Mouse (Mus musculus): ENCODE data around the gene Cfap70. TPM values are rescaled to one million over a fixed set of nuclear protein-coding genes. Genes with fewer than 3 reads are reported as not detected.

Gene Cfap70
- polyA plus RNA-seq, 1 experiment from 2014 or later: not detected

GRCm38 (mm10) chr14:20478801-20479200, 26.8 kb upstream of the Cfap70 start:
- H3K36me3 ChIP-seq (ENCODE audit: control insufficient read depth, insufficient read depth): no peaks in the 10 kb centered on the region
- peaks cover 30% of the 10 kb centered on the region for H3K4me1 ChIP-seq (ENCODE audit: control insufficient read depth, low read depth, low read length)
- H3K27me3 ChIP-seq (ENCODE audit: control insufficient read depth, insufficient read depth, low read depth, low read length): no peaks in the 10 kb centered on the region
- H3K4me2 ChIP-seq (ENCODE audit: low read depth, low read length): peak overlapping the region; percentile 82
- H3K9ac ChIP-seq (ENCODE audit: low read depth, low read length): peak overlapping the region; percentile 87
- ATAC-seq (ENCODE audit: low read depth): peak; percentile 82
- H3K27ac ChIP-seq (ENCODE audit: low read length): peak overlapping the region; percentile 88
- H3K4me3 ChIP-seq (ENCODE audit: low read depth, low read length): peak overlapping the region; percentile 79
- WGBS (ENCODE audit: insufficient replicate concordance): 2% methylated on average over 7 of the region's 7 CpGs
- H3K9me3 ChIP-seq (replicated peaks; ENCODE audit: control insufficient read depth, low read length): no peaks in the 10 kb centered on the region

DNA sequence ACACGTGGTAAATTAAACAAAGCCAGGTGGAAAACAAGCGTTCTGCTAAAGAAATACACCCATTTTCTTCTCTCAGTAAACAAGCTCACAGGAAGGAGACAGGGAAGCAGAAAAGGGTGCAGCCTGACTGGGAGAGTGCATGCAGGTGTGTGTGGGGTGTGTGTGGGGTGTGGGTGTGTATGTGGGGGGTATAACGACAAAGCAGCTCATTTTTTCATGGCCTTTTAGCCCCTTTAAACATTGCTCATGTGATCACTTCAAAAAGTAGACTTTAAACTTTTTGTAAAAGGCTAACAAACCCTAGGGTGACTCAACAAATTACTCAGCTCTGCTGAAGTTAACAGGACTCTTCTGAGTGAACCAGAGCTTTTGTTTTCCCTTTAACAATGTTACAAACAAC, 26.4 kb upstream of the Cfap70 start:
- no peaks in the 10 kb centered on the region for H3K9me3 ChIP-seq (replicated peaks; ENCODE audit: control insufficient read depth, low read length)
- H3K36me3 ChIP-seq (ENCODE audit: control insufficient read depth, insufficient read depth): no peaks in the 10 kb centered on the region
- no peaks in the 10 kb centered on the region for H3K27me3 ChIP-seq (ENCODE audit: control insufficient read depth, insufficient read depth, low read depth, low read length)
- H3K4me2 ChIP-seq (ENCODE audit: low read depth, low read length): peak overlapping the region; percentile 82
- peak overlapping the region; percentile 88 for H3K27ac ChIP-seq (ENCODE audit: low read length)
- H3K4me3 ChIP-seq (ENCODE audit: low read depth, low read length): peak overlapping the region; percentile 79
- 14% methylated on average over 3 of the region's 3 CpGs for WGBS (ENCODE audit: insufficient replicate concordance)
- ATAC-seq (ENCODE audit: low read depth): peak; percentile 18; the same call in 1 of the 2 replicates
- H3K9ac ChIP-seq (ENCODE audit: low read depth, low read length): peak overlapping the region; percentile 87
- peaks cover 30% of the 10 kb centered on the region for H3K4me1 ChIP-seq (ENCODE audit: control insufficient read depth, low read depth, low read length)

DNA sequence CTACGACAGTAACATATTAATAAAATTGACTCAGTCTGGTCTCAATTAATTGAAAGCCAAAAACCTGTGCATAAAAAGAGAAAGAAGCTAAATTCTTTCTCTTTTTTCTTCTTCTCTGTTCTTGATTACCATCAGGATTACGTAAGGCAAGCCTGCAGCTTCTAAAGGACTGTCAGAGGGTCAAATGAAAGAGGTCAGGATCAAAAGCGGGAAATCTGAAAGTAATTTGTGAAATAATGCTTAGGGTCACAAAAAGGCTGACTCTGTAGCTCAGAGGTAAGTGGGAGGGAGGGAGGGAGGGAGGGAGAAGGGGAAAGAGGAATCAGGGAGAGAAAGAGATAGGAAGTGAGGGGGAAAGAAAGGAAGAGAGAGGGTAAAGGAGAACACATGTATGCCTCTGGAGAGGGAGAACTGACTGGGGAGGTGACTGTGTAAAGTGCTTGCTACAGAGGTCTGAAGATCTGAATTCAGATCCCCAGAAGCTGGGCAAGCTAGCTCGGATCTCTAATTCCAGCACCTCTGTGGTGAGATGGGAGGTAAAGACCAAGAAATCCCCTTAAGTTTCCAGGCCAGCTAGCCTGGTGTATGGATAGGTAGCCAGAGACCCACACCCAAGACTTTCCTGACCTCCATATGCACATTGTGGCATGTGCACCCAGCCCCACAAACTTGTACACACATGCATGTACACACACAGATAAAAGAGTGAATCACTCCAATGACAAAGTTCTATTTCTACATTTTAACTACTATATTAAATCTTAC, 25.4 kb upstream of the Cfap70 start:
- no peak overlapping the region for H3K9ac ChIP-seq (ENCODE audit: low read depth, low read length)
- peak overlapping the region; percentile 67 for H3K27ac ChIP-seq (ENCODE audit: low read length)
- peaks cover 5% of the 10 kb centered on the region; the same call in 1 of the 2 replicates for H3K36me3 ChIP-seq (ENCODE audit: control insufficient read depth, insufficient read depth)
- no peaks in the 10 kb centered on the region for H3K9me3 ChIP-seq (replicated peaks; ENCODE audit: control insufficient read depth, low read length)
- H3K4me2 ChIP-seq (ENCODE audit: low read depth, low read length): peak overlapping the region; percentile 46
- ATAC-seq (ENCODE audit: low read depth): no peak
- H3K4me3 ChIP-seq (ENCODE audit: low read depth, low read length): peak overlapping the region; percentile 12
- H3K4me1 ChIP-seq (ENCODE audit: control insufficient read depth, low read depth, low read length): peaks cover 30% of the 10 kb centered on the region
- H3K27me3 ChIP-seq (ENCODE audit: control insufficient read depth, insufficient read depth, low read depth, low read length): no peaks in the 10 kb centered on the region
- 66% methylated on average over 4 of the region's 4 CpGs for WGBS (ENCODE audit: insufficient replicate concordance)

DNA sequence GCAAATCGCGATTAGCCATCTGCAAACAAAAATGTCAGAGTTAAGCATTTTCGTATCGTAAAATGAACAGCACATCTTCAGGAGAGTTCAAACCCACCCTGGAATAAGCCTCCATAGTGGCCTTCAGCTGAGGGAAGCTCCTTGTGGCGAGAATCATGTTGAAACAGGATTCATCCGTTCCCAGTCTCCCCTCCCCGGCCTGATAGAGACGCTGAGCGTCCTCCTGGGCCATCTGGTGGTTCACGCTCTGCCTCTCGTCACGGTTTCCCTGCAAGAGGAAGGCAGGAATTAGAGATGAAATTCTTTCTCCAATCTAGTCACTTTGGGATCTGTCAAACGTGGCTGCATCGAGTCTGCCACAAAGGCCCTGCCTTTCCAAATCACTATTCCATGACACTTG, 8.2 kb upstream of the Cfap70 start:
- no peaks in the 10 kb centered on the region for H3K4me1 ChIP-seq (ENCODE audit: control insufficient read depth, low read depth, low read length)
- no peak for ATAC-seq (ENCODE audit: low read depth)
- no peak overlapping the region for H3K4me3 ChIP-seq (ENCODE audit: low read depth, low read length)
- H3K27me3 ChIP-seq (ENCODE audit: control insufficient read depth, insufficient read depth, low read depth, low read length): no peaks in the 10 kb centered on the region
- peaks cover 56% of the 10 kb centered on the region for H3K36me3 ChIP-seq (ENCODE audit: control insufficient read depth, insufficient read depth)
- no peaks in the 10 kb centered on the region for H3K9me3 ChIP-seq (replicated peaks; ENCODE audit: control insufficient read depth, low read length)
- no peak overlapping the region for H3K9ac ChIP-seq (ENCODE audit: low read depth, low read length)
- H3K27ac ChIP-seq (ENCODE audit: low read length): no peak overlapping the region
- WGBS (ENCODE audit: insufficient replicate concordance): 86% methylated on average over 14 of the region's 14 CpGs
- no peak overlapping the region for H3K4me2 ChIP-seq (ENCODE audit: low read depth, low read length)

GRCm38 (mm10) chr14:20458378-20458777, 6.4 kb upstream of the Cfap70 start:
- 84% methylated on average over 9 of the region's 9 CpGs for WGBS (ENCODE audit: insufficient replicate concordance)

DNA sequence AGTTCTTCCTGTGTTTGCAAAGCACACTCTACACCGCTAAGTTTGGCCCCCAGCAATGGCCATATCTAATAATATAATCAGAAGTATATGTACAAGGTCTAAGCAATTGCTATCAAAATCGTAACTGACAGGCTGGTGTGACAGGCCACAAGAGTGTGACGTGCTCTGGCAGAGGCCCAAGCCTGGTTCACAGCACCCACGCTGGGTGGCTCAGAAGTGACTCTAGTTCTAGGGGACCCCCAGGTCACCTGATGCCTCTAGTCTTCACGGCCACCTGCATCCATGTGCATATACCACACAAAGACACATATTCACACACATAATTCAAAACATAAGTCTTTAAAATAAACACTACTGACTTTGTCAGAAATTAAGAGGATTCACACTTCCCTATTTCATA, 903 bp upstream of the Cfap70 start:
- ATAC-seq (ENCODE audit: low read depth): no peak
- 81% methylated on average over 5 of the region's 5 CpGs for WGBS (ENCODE audit: insufficient replicate concordance)
- no peaks in the 10 kb centered on the region for H3K27me3 ChIP-seq (ENCODE audit: control insufficient read depth, insufficient read depth, low read depth, low read length)

More at GRCm38 (mm10) chr14:20458378-20458777, 6.4 kb upstream of the Cfap70 start:
- Histone ChIP-seq H3K4me3 (ENCODE audit: low read depth, low read length) (no peak overlapping the region), H3K27me3 (ENCODE audit: control insufficient read depth, insufficient read depth, low read depth, low read length) (no peaks in the 10 kb centered on the region), H3K4me2 (ENCODE audit: low read depth, low read length) (no peak overlapping the region), H3K36me3 (ENCODE audit: control insufficient read depth, insufficient read depth) (peaks cover 44% of the 10 kb centered on the region), H3K27ac (ENCODE audit: low read length) (no peak overlapping the region), H3K9ac (ENCODE audit: low read depth, low read length) (no peak overlapping the region), H3K9me3 (replicated peaks; ENCODE audit: control insufficient read depth, low read length) (no peaks in the 10 kb centered on the region), H3K4me1 (ENCODE audit: control insufficient read depth, low read depth, low read length) (no peaks in the 10 kb centered on the region)
- no peak for ATAC-seq (ENCODE audit: low read depth)

DNA sequence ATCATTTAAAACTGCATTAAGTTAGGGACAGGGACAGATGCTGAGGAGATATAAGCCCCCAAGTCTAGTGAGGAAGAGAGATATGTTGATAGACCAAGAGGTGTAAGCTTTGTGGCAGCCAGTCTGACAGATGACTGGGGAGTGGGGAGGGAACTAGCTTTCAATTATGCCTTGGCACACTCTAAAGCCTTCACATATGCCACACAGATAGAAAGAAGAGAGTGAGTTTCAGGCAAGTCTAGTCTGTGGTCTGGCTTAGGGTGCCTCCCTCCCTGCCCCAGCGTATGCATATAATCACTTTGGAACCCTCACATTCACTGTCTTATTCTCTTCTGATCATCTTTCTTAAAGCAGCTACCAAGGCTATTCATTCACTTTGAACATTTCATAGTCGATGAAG, 724 bp downstream of the Cfap70 start:
- Histone ChIP-seq H3K4me3 (ENCODE audit: low read depth, low read length) (peak overlapping the region; percentile 44), H3K9ac (ENCODE audit: low read depth, low read length) (peak overlapping the region; percentile 1; the same call in 1 of the 2 replicates), H3K36me3 (ENCODE audit: control insufficient read depth, insufficient read depth) (peaks cover 7% of the 10 kb centered on the region; the same call in 1 of the 2 replicates), H3K27ac (ENCODE audit: low read length) (no peak overlapping the region), H3K4me1 (ENCODE audit: control insufficient read depth, low read depth, low read length) (peaks cover 7% of the 10 kb centered on the region), H3K9me3 (replicated peaks; ENCODE audit: control insufficient read depth, low read length) (no peaks in the 10 kb centered on the region), H3K4me2 (ENCODE audit: low read depth, low read length) (peak overlapping the region; percentile 64), H3K27me3 (ENCODE audit: control insufficient read depth, insufficient read depth, low read depth, low read length) (no peaks in the 10 kb centered on the region)
- 23% methylated on average over 2 of the region's 2 CpGs for WGBS (ENCODE audit: insufficient replicate concordance)
- 0 out of 2 replicates have a peak, but pooled peaks have one; percentile 49 for ATAC-seq (ENCODE audit: low read depth)

More for the DNA sequence above, 903 bp upstream of the Cfap70 start:
- Histone ChIP-seq H3K9ac (ENCODE audit: low read depth, low read length) (no peak overlapping the region), H3K27ac (ENCODE audit: low read length) (no peak overlapping the region), H3K4me2 (ENCODE audit: low read depth, low read length) (no peak overlapping the region), H3K9me3 (replicated peaks; ENCODE audit: control insufficient read depth, low read length) (no peaks in the 10 kb centered on the region), H3K4me1 (ENCODE audit: control insufficient read depth, low read depth, low read length) (peaks cover 7% of the 10 kb centered on the region), H3K4me3 (ENCODE audit: low read depth, low read length) (no peak overlapping the region), H3K36me3 (ENCODE audit: control insufficient read depth, insufficient read depth) (peaks cover 13% of the 10 kb centered on the region; the same call in 1 of the 2 replicates)

DNA sequence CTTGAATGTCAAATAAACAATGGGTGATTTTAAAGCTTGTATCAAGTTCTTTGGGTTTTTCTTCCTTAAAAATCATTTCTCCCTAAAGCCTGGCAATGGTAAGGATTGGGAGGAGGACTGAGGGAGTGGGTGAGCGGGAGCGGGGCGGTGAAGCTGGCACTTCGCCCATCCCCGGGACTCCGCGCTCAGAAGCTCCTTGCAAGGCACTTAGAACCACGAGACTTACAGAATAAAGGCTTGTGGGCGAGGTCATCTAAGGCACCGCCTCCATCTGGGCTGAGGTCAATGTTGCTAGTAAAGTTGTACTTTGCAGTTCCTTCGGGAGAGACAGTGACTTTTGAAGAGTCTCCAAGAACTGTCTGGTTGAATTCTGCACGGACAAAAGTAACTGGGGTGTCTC, 4.8 kb downstream of the Cfap70 start:
- WGBS (ENCODE audit: insufficient replicate concordance): 64% methylated on average over 12 of the region's 12 CpGs
- no peak overlapping the region for H3K4me3 ChIP-seq (ENCODE audit: low read depth, low read length)
- no peak overlapping the region for H3K27ac ChIP-seq (ENCODE audit: low read length)
- peaks cover 5% of the 10 kb centered on the region for H3K4me1 ChIP-seq (ENCODE audit: control insufficient read depth, low read depth, low read length)
- H3K9me3 ChIP-seq (replicated peaks; ENCODE audit: control insufficient read depth, low read length): no peaks in the 10 kb centered on the region
- no peak overlapping the region for H3K9ac ChIP-seq (ENCODE audit: low read depth, low read length)
- H3K36me3 ChIP-seq (ENCODE audit: control insufficient read depth, insufficient read depth): no peaks in the 10 kb centered on the region
- no peak for ATAC-seq (ENCODE audit: low read depth)
- H3K27me3 ChIP-seq (ENCODE audit: control insufficient read depth, insufficient read depth, low read depth, low read length): no peaks in the 10 kb centered on the region
- H3K4me2 ChIP-seq (ENCODE audit: low read depth, low read length): no peak overlapping the region

DNA sequence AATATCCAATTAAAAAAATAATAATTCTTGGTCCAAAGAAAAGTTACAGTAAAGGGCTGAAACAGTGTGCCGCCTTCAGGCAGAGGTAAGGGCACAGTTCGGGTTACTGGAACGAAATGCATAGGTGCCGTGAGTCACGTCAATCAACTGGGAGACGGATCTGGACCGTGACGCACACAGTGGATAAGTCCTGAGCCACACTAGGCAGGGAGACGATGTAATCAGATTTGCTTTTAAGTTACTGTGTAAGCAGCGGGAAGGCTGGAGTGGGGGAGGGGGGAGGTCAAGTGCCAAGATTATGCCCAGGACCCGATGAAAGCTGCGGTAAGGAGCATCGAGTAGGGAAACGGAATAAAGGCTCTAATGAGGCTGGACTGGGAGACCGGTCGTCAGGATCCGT, 9.8 kb downstream of the Cfap70 start:
- Histone ChIP-seq H3K27ac (ENCODE audit: low read length) (no peak overlapping the region), H3K9ac (ENCODE audit: low read depth, low read length) (no peak overlapping the region), H3K4me3 (ENCODE audit: low read depth, low read length) (no peak overlapping the region), H3K4me1 (ENCODE audit: control insufficient read depth, low read depth, low read length) (no peaks in the 10 kb centered on the region), H3K27me3 (ENCODE audit: control insufficient read depth, insufficient read depth, low read depth, low read length) (no peaks in the 10 kb centered on the region), H3K36me3 (ENCODE audit: control insufficient read depth, insufficient read depth) (no peaks in the 10 kb centered on the region), H3K4me2 (ENCODE audit: low read depth, low read length) (no peak overlapping the region), H3K9me3 (replicated peaks; ENCODE audit: control insufficient read depth, low read length) (no peaks in the 10 kb centered on the region)
- WGBS (ENCODE audit: insufficient replicate concordance): 69% methylated on average over 17 of the region's 17 CpGs
- ATAC-seq (ENCODE audit: low read depth): no peak
